Mouse (Mus musculus) urinary bladder, postnatal 14 days (tissue): Measurements from ENCODE around the gene Gimap8.

Experiments
- DNase-seq: peaks from one replicate; pipeline ENCODE4 v3.0.0; 2021; ENCODE audit warnings: low spot score

Gimap8 gene

GRCm38 (mm10) chr6:48637811-48638500 lies 9.1 kb upstream of the Gimap8 start:
- no peak for DNase-seq

DNA sequence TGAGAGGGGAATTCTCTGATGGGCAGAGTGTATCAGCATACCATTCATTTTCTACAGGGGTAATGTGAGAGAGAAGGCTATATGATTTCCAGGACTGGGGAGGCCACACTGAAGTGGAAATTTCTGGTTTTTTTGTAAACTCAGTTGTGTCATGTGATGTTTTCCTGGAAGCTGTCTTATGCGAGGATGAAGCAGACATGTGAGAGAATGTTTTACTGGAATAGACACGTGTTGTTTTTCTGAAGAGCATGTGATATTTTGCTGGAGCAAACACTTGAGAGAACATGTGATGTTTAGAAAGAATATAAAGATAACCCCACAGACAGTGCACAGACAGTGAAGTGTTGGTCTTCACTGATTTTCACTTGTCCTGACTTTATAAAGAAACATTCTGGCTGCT lies 8.5 kb upstream of the Gimap8 start:
- no peak for DNase-seq

- DNase-seq = no peak
These were observed 5.6 kb upstream of the Gimap8 start for GRCm38 (mm10) chr6:48641391-48641790.

DNA sequence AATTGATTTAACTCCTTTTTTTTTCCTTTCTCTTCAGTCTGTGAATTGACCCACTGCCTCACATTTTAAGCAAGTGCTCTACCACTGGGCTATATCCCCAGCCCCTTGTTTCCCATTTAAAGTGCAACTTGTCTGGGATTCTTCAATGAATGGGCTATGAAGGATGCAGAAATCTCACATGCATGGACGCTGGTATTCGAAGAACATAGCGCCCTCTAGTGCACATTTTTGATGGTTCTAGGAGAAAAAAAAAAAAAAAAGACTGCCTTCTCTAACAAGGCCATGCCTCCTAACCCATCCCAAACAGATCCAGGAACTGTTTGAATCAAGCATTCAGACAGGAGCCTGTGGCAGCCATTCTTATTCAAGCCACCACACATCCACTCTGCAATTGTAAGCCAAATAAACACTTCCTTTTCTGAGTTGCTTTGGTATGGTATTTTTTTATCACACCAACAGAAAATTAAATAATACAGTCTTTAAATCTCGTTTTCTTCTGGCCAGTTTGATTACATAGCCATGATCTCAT lies 4.2 kb upstream of the Gimap8 start:
- DNase-seq = no peak

- DNase-seq = peak; percentile 77
These were observed 1.2 kb upstream of the Gimap8 start for GRCm38 (mm10) chr6:48645660-48646308.

DNA sequence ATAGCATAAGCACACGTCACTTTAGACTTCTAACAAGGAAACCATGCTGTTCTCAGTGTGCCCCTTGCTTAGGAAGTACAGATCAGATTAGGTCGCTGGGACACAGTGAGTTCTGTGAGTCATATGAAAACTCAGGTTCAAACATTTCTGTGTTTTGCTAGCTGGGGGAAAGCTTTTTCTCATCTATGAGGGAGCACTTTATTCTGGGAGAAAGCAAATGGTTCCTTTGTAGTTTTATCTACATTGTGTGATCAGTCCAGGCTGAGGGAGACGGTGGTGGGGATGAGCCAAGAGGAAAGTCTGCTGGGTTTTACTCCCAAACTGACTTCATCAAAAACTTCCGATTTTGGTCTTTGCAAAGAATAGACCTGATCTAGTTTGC lies 734 bp upstream of the Gimap8 start:
- DNase-seq = no peak

GRCm38 (mm10) chr6:48647611-48648010 lies 577 bp downstream of the Gimap8 start:
- DNase-seq = no peak

- DNase-seq = no peak
These were observed 1.7 kb downstream of the Gimap8 start for GRCm38 (mm10) chr6:48648779-48649178.

GRCm38 (mm10) chr6:48650041-48650440 lies 3.0 kb downstream of the Gimap8 start:
- no peak for DNase-seq

DNA sequence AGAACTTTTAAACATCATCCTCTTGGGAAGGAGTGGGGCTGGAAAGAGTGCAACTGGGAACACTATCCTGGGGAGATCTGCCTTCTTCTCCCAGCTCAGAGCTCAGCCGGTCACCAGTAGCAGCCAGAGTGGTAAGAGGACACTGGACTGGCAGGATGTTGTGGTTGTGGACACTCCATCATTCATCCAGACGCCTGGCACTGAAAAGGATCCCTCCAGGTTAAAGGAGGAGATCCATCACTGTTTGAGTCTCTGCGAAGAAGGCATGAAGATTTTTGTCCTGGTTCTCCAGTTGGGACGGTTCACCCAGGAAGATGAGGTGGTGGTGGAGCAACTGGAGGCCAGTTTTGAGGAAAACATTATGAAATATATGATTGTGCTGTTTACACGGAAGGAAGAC lies 11.7 kb downstream of the Gimap8 start:
- no peak for DNase-seq

DNA sequence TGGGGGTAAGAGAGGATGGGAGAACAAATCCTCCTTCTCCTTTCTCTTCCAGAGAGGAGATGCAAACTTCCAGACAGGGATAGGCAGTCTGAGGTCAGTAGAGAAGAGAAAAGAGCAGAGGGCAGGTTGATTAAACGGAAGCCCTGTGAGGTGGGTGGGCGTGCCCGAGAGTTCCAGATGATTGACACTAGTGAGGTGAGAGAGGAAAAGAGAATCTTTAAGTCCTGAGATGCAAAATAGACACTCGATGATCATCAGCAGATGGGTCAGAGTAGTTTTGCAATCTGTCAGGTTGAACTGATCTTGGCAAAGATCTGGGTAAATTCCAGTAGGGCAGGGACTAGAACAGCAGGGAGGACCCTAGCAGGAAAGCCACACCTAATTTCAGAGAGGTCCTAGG lies 17.7 kb downstream of the Gimap8 start:
- DNase-seq = no peak

DNA sequence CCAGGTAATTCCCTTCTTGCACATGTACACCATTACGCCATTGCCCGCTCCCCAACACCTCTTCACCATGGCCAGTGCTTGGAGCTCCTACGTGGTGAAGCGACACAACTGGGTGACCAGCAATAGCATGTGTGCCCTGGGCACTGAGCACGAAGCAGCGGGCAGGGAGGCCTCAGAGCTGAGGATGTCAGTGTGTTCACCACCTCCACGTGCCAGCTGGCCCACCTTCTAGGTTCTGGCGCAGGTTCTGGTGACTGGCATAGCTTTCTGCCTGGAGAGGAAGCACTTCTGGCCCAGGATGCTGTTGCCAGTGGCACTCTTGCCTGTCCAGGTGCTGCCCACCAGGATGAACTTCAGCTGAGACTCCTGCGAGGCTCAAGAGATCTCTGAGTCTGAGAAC lies 18.4 kb downstream of the Gimap8 start:
- no peak for DNase-seq

GRCm38 (mm10) chr6:48666159-48666586 lies 19.1 kb downstream of the Gimap8 start:
- DNase-seq = no peak

GRCm38 (mm10) chr6:48668022-48668421 lies 21.0 kb downstream of the Gimap8 start:
- DNase-seq = no peak

GRCm38 (mm10) chr6:48669446-48669969 lies 22.5 kb downstream of the Gimap8 start:
- no peak for DNase-seq

DNA sequence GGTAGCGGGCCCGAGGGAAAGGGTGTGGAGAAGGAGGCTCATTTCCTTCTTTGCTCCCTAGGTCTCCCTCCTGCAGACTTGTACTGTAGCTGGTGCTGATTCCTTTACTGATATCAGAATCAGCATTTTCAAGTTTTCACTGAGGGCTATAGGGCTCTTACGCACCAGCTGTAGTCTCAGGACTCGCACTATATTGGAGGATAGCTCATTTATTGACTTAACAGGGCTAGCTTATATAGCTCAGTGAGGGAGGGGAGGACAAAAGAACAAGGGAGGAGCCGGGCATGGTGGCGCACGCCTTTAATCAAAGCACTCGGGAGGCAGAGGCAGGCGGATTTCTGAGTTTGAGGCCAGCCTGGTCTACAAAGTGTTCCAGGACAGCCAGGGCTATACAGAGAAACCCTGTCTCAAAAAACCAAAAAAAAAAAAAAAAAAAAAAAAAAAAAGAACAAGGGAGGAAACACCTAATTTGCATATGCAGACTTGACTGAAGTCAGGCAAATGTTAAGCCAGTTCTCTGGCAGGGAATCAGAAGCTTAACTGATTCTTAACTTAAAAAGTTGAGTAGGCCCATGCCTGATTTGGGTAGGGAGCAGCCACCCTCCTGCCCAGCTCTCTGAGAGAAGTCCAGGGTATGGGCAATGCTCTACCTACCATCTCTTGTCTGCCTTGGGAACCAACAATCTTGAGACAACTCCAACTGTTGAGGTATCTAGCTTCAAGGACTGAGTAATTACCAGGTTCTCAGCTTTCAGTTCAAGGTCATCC lies 27.4 kb downstream of the Gimap8 start:
- no peak for DNase-seq

- no peak for DNase-seq
These were observed 28.4 kb downstream of the Gimap8 start for GRCm38 (mm10) chr6:48675400-48675930.

DNA sequence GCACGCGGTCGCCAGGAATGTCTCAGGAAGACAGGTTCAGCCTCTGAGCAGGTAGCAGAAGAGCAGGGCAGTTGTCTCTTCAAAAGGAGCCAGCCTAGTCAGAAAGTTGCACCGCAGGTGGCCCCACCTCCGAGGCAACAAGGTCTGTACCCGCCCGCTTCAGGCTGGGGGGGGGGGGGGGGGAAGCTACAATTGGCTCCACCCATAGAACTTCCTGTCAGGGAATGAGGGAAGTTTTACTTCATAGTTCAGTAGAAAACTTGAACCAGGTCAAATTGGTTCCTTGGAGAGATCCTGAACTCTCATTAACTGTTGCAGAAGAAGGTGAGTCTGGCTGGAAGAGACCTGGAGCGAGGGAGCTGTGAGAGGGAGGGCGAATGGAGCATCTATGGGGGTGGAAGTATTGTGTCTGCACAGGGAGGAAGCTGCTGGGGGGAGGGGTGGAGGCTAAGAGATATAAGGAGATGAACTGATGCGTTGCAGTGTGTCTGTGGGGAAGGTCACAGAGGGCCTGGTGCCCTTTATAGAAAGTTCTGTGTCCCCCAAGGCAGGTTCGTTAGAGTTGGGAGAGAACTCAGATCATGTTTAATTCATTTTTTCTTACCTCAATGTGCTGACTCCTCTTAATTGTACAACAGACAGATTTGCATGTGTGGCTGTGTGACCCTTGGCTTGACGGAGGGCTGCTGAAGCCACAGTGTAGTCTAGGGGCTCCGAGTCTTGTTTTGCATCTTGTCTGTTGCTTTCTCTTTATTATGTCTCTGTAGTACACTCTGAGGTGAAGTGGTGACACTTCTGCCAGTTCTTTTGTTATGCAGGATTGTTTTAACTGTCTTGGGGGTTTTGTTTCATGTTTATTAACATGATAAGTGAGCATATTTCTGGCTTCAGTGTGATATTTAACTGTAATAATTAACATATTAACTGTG lies 29.2 kb downstream of the Gimap8 start, which contains the start of gene Gimap9:
Gene Gimap9, plus strand, starts transcription at position 199 of the 929 bp plus-strand sequence.
- peak; percentile 23 for DNase-seq

DNA sequence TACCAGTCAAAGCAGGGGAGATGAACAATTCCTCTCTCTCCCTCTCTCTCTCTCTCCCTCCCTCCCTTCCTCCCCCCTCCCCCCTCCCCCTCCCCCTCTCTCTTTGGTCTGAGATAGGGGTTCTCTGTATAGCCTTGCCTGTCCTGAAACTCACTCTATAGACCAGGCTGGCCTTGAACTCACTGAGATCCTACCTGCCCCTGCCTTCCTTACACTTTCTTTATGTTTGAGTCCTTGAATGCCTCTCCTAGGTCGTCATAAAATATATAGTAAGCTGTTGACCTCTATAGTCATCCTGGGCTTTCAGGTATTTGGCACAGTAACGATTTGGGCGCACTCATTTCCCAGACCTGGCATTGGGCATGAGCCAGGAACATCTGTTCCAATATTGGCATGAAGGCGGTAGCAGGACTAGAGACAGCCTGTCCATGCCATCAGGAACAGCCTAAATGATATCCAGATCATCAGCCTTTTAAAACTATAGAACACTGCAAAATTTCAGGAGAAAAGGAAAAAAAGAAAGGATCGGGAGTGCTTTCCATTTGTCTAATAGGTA lies 29.9 kb downstream of the Gimap8 start:
- no peak for DNase-seq

GRCm38 (mm10) chr6:48677492-48678345 lies 30.7 kb downstream of the Gimap8 start:
- no peak for DNase-seq
